Mouse (Mus musculus) right cerebral cortex, adult 2 months (tissue): ENCODE data around the gene Tdp1.
"Not testable (repeated sequence)": the region's sequence is repeated elsewhere in the genome, so short reads cannot be mapped to it uniquely, and the experiment has no call there.

Source experiments
- DNase-seq, 2 experiments: peaks; one replicate each; pipeline ENCODE4 v3.0.0; 2021 to 2022; ENCODE audit warnings: low spot score in 2 of 2

Tdp1 gene

GRCm38 (mm10) chr12:99958068-99959060 lies 74.0 kb downstream of the Tdp1 start:
- DNase-seq: peak; percentile 40 to 55

GRCm38 (mm10) chr12:99959291-99959690 lies 75.0 kb downstream of the Tdp1 start:
- no peak for DNase-seq

GRCm38 (mm10) chr12:99959930-99960329 lies 75.6 kb downstream of the Tdp1 start:
- no peak for DNase-seq

GRCm38 (mm10) chr12:99960675-99961074 lies 76.4 kb downstream of the Tdp1 start:
- DNase-seq: no peak

GRCm38 (mm10) chr12:99964301-99965202 lies 80.2 kb downstream of the Tdp1 start, which contains the start of gene Kcnk13:
Gene Kcnk13 (plus strand): TSS chr12:99964499.
- peak; percentile 82 to 83 for DNase-seq

GRCm38 (mm10) chr12:99965203-99966115 lies 81.1 kb downstream of the Tdp1 start:
- DNase-seq: peak; percentile 56 to 60

- DNase-seq: peak; percentile 11 to 23
Observed at GRCm38 (mm10) chr12:99966116-99966770, 81.9 kb downstream of the Tdp1 start.

GRCm38 (mm10) chr12:99966881-99967363 lies 82.6 kb downstream of the Tdp1 start:
- DNase-seq: peak in 1 of 2 experiments; percentile 18

- no peak for DNase-seq
Observed at GRCm38 (mm10) chr12:99969906-99970305, 85.6 kb downstream of the Tdp1 start.

- DNase-seq: not testable (repeated sequence)
Observed at GRCm38 (mm10) chr12:99971205-99971894, 87.0 kb downstream of the Tdp1 start.

- no peak for DNase-seq
Observed at GRCm38 (mm10) chr12:99972825-99973224, 88.5 kb downstream of the Tdp1 start.

GRCm38 (mm10) chr12:99973659-99974058 lies 89.3 kb downstream of the Tdp1 start:
- no peak for DNase-seq

- DNase-seq: no peak
Observed at GRCm38 (mm10) chr12:99979541-99979940, 95.2 kb downstream of the Tdp1 start.

- DNase-seq: no peak
Observed at GRCm38 (mm10) chr12:99986797-99987196, 102.5 kb downstream of the Tdp1 start.

- DNase-seq: no peak
Observed at GRCm38 (mm10) chr12:99988144-99988543, 103.8 kb downstream of the Tdp1 start.

GRCm38 (mm10) chr12:99992362-99992862 lies 108.1 kb downstream of the Tdp1 start:
- DNase-seq: no peak

GRCm38 (mm10) chr12:99993146-99993890 lies 109.0 kb downstream of the Tdp1 start:
- DNase-seq: no peak

- no peak for DNase-seq
Observed at GRCm38 (mm10) chr12:99995951-99996350, 111.6 kb downstream of the Tdp1 start.

- no peak for DNase-seq
Observed at GRCm38 (mm10) chr12:99999726-100000125, 115.4 kb downstream of the Tdp1 start.
